Comparison of ENCODE assay signal across 8 mouse cellular contexts in the genomic region with DNA sequence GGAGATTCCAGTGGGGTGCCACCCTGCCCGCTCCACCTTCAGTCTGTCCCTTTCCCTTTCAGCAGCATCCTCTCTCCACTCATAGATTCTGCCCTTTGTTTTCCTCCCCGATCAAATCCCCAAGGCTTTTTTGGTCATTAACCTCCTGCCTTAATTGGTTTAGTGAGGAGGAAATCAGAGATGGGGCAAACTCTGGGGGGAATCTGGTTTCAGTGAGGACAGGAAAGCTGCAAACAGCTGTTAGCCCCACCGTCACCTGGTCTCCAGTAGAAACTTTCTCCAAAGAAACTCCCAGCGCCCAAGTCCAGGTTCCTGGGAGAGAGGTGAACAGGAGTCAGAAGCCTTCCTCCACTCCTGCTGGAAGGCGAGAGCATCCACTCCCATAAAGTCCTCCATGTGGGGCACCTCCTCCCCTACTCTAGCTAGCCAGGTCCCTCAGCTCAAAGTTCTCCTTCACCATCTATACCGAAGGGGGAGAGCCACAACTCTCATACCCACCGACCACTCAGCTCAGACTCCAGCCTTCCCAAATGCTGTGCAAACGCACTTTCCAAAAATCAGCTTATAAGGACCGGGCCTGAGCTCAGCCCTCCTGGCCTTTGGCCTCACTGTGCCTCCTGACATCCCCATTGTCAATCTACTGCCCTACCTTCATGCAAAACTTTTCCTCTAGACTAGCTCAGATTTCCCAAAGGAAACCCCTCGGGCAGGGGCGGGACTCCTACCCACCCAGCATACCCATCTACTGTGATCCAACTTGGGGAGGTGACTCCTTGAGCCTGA. TPM values are rescaled to one million over a fixed set of nuclear protein-coding genes. Genes with fewer than 3 reads are reported as not detected.
DNase-seq lines count a peak whose midpoint lies in the region; ATAC-seq and TF ChIP-seq lines count a peak whose summit lies in the region.
"Had no signal": no experiment of that assay in that cellular context is flagged by ENCODE, and none has a peak within 500 bp of the region (broad histone marks: within the 10 kb centered on the region; RNA-seq: fewer than 3 reads in every experiment).

No protein-coding gene starts in this region.

- no peaks in the 10 kb centered on the region for H3K9me3 ChIP-seq in lung, postnatal 0 days (ENCODE audit: low read length)
- no peaks in the 10 kb centered on the region for H3K9me3 ChIP-seq in limb, embryonic 13.5 days
- H3K9me3 ChIP-seq in stomach, embryonic 16.5 days (replicated peaks; ENCODE audit: control insufficient read depth, low read length): no peaks in the 10 kb centered on the region

- no peak overlapping the region for H3K4me3 ChIP-seq in lung, postnatal 0 days (ENCODE audit: low read depth, low read length)
- H3K4me3 ChIP-seq in embryonic fibroblast, embryonic 13.5 days (ENCODE audit: insufficient read depth, low read length): peak overlapping the region; percentile 91
- H3K4me3 ChIP-seq in limb, embryonic 13.5 days: peak overlapping the region; percentile 94
- H3K4me3 ChIP-seq in stomach, embryonic 16.5 days (replicated peaks; ENCODE audit: low read length): peak overlapping the region; percentile 67

- 25% methylated on average over 11 of the region's 11 CpGs for WGBS in lung, postnatal 0 days
- 6% methylated on average over 11 of the region's 11 CpGs for WGBS in limb, embryonic 13.5 days
- WGBS in stomach, embryonic 16.5 days: 14% methylated on average over 11 of the region's 11 CpGs

- peak overlapping the region; percentile 98 for H3K4me2 ChIP-seq in lung, postnatal 0 days (replicated peaks; ENCODE audit: low read depth, low read length)
- H3K4me2 ChIP-seq in limb, embryonic 13.5 days (replicated peaks): peak overlapping the region; percentile 94
- peak overlapping the region; percentile 79 for H3K4me2 ChIP-seq in stomach, embryonic 16.5 days (ENCODE audit: low read depth, low read length)

- H3K4me1 ChIP-seq in lung, postnatal 0 days (ENCODE audit: insufficient read depth, low read depth, low read length): peaks cover 10% of the 10 kb centered on the region; the same call in 1 of the 2 replicates
- peaks cover 8% of the 10 kb centered on the region for H3K4me1 ChIP-seq in embryonic fibroblast, embryonic 13.5 days (ENCODE audit: control insufficient read depth, insufficient read depth, low read length)
- H3K4me1 ChIP-seq in limb, embryonic 13.5 days: peaks cover 62% of the 10 kb centered on the region
- H3K4me1 ChIP-seq in stomach, embryonic 16.5 days (ENCODE audit: control insufficient read depth, insufficient read depth, low read length): peaks cover 56% of the 10 kb centered on the region

- no peaks in the 10 kb centered on the region for H3K27me3 ChIP-seq in lung, postnatal 0 days (replicated peaks; ENCODE audit: insufficient read depth, low read length)
- H3K27me3 ChIP-seq in limb, embryonic 13.5 days: no peaks in the 10 kb centered on the region
- H3K27me3 ChIP-seq in stomach, embryonic 16.5 days (ENCODE audit: control insufficient read depth, insufficient read depth, low read length): no peaks in the 10 kb centered on the region

- TF ChIP-seq EP300 in lung, postnatal 0 days (IDR thresholded peaks at IDR 0.05): no peak

- TF ChIP-seq CTCF in lung, postnatal 0 days (IDR thresholded peaks at IDR 0.05): no peak
- no peak for TF ChIP-seq CTCF in embryonic fibroblast, embryonic 13.5 days (IDR thresholded peaks at IDR 0.05; ENCODE audit: borderline replicate concordance, insufficient read depth, low read length)

- no peak overlapping the region for H3K27ac ChIP-seq in lung, postnatal 0 days (ENCODE audit: low read length)
- no peak overlapping the region for H3K27ac ChIP-seq in embryonic fibroblast, embryonic 13.5 days (ENCODE audit: insufficient read depth, low read length)
- peak overlapping the region; percentile 99 for H3K27ac ChIP-seq in limb, embryonic 13.5 days
- peak overlapping the region; percentile 87 for H3K27ac ChIP-seq in stomach, embryonic 16.5 days (ENCODE audit: low read length)

- no peak overlapping the region for H3K9ac ChIP-seq in lung, postnatal 0 days (replicated peaks; ENCODE audit: low read depth)
- peak overlapping the region; percentile 100 for H3K9ac ChIP-seq in limb, embryonic 13.5 days
- peak overlapping the region; percentile 97 for H3K9ac ChIP-seq in stomach, embryonic 16.5 days (ENCODE audit: low read length)

- H3K36me3 ChIP-seq in lung, postnatal 0 days (ENCODE audit: insufficient read depth, low read length): no peaks in the 10 kb centered on the region
- H3K36me3 ChIP-seq in limb, embryonic 13.5 days: peaks cover 11% of the 10 kb centered on the region
- no peaks in the 10 kb centered on the region for H3K36me3 ChIP-seq in stomach, embryonic 16.5 days (ENCODE audit: control insufficient read depth, insufficient read depth, low read length)

- no peak for TF ChIP-seq POLR2A in embryonic fibroblast, embryonic 13.5 days (IDR thresholded peaks at IDR 0.05; ENCODE audit: low read depth, low read length)

- DNase-seq in lung, postnatal 0 days (ENCODE audit: low spot score): no peak
- no peak for DNase-seq in lung, postnatal 25 days (ENCODE audit: low spot score)
- DNase-seq in urinary bladder, adult 2 months (ENCODE audit: low spot score): no peak
- DNase-seq: lung, postnatal 14 days had no signal

- no peak for ATAC-seq in lung, postnatal 0 days
- no peak for ATAC-seq in limb, embryonic 13.5 days (ENCODE audit: low FRiP score, low read depth)
- no peak for ATAC-seq in stomach, embryonic 16.5 days (ENCODE audit: insufficient read depth, low FRiP score)
- ATAC-seq in frontal cortex, adult (ENCODE audit: low TSS enrichment): no peak

RNA-seq across cellular contexts. Expression of a gene that starts 1.9 kb away (rescaled TPM):
- polyA plus RNA-seq in lung, postnatal 0 days (2015; fragmentation: Nextera tagmentation; extraction: Ambion mirVana): 2.6 and 3.4 TPM in 2 replicates
- polyA plus RNA-seq in embryonic fibroblast, embryonic 13.5 days (2011; ENCODE audit: insufficient read length, low read depth, missing spikeins): 25.7 and 33.6 TPM in 2 replicates
- polyA plus RNA-seq in limb, embryonic 13.5 days (2015; fragmentation: Nextera tagmentation; extraction: Ambion mirVana): 32.9 and 33.9 TPM in 2 replicates
- polyA plus RNA-seq in stomach, embryonic 16.5 days (2015; fragmentation: Nextera tagmentation; extraction: Ambion mirVana): 9.9 and 11.4 TPM in 2 replicates
- 1.7 and 1.8 TPM in 2 replicates for polyA plus RNA-seq in urinary bladder, adult 2 months (2012; rRNA removed)

RNA-seq across cellular contexts. Expression of a gene that starts 17.8 kb away (rescaled TPM):
- 61.4 and 61.8 TPM in 2 replicates for polyA plus RNA-seq in lung, postnatal 0 days (2015; fragmentation: Nextera tagmentation; extraction: Ambion mirVana)
- not detected in 2 replicates for polyA plus RNA-seq in embryonic fibroblast, embryonic 13.5 days (2011; ENCODE audit: insufficient read length, low read depth, missing spikeins)
- polyA plus RNA-seq in limb, embryonic 13.5 days (2015; fragmentation: Nextera tagmentation; extraction: Ambion mirVana): 7.7 and 9.3 TPM in 2 replicates
- polyA plus RNA-seq in stomach, embryonic 16.5 days (2015; fragmentation: Nextera tagmentation; extraction: Ambion mirVana): 144 and 197 TPM in 2 replicates
- 135 and 174 TPM in 2 replicates for polyA plus RNA-seq in urinary bladder, adult 2 months (2012; rRNA removed)

RNA-seq across cellular contexts. Expression of a gene that starts 20.5 kb away (rescaled TPM):
- 185 and 216 TPM in 2 replicates for polyA plus RNA-seq in lung, postnatal 0 days (2015; fragmentation: Nextera tagmentation; extraction: Ambion mirVana)
- polyA plus RNA-seq in embryonic fibroblast, embryonic 13.5 days (2011; ENCODE audit: insufficient read length, low read depth, missing spikeins): 401 and 426 TPM in 2 replicates
- 174 and 183 TPM in 2 replicates for polyA plus RNA-seq in limb, embryonic 13.5 days (2015; fragmentation: Nextera tagmentation; extraction: Ambion mirVana)
- 266 and 298 TPM in 2 replicates for polyA plus RNA-seq in stomach, embryonic 16.5 days (2015; fragmentation: Nextera tagmentation; extraction: Ambion mirVana)
- 171 and 182 TPM in 2 replicates for polyA plus RNA-seq in urinary bladder, adult 2 months (2012; rRNA removed)

RNA-seq across cellular contexts. Expression of a gene that starts 22.6 kb away (rescaled TPM):
- 138 and 143 TPM in 2 replicates for polyA plus RNA-seq in lung, postnatal 0 days (2015; fragmentation: Nextera tagmentation; extraction: Ambion mirVana)
- polyA plus RNA-seq in embryonic fibroblast, embryonic 13.5 days (2011; ENCODE audit: insufficient read length, low read depth, missing spikeins): 74.4 and 81.1 TPM in 2 replicates
- 147 and 154 TPM in 2 replicates for polyA plus RNA-seq in limb, embryonic 13.5 days (2015; fragmentation: Nextera tagmentation; extraction: Ambion mirVana)
- polyA plus RNA-seq in stomach, embryonic 16.5 days (2015; fragmentation: Nextera tagmentation; extraction: Ambion mirVana): 188 and 190 TPM in 2 replicates
- 124 and 134 TPM in 2 replicates for polyA plus RNA-seq in urinary bladder, adult 2 months (2012; rRNA removed)

RNA-seq across cellular contexts. Expression of a gene that starts 23.3 kb away (rescaled TPM):
- 18.4 and 22.6 TPM in 2 replicates for polyA plus RNA-seq in lung, postnatal 0 days (2015; fragmentation: Nextera tagmentation; extraction: Ambion mirVana)
- polyA plus RNA-seq in embryonic fibroblast, embryonic 13.5 days (2011; ENCODE audit: insufficient read length, low read depth, missing spikeins): 38.5 and 50.4 TPM in 2 replicates
- 46.6 and 48.2 TPM in 2 replicates for polyA plus RNA-seq in limb, embryonic 13.5 days (2015; fragmentation: Nextera tagmentation; extraction: Ambion mirVana)
- polyA plus RNA-seq in stomach, embryonic 16.5 days (2015; fragmentation: Nextera tagmentation; extraction: Ambion mirVana): 33.3 and 34.0 TPM in 2 replicates
- 36.9 and 38.6 TPM in 2 replicates for polyA plus RNA-seq in urinary bladder, adult 2 months (2012; rRNA removed)

Comparison
In these comparisons a context has a peak if more than half of its experiments do, and no peak if none do; other contexts are left out.
1. H3K27ac ChIP-seq: peak in limb, embryonic 13.5 days (single experiment) and stomach, embryonic 16.5 days (single experiment); none in lung, postnatal 0 days (single experiment) and embryonic fibroblast, embryonic 13.5 days (single experiment).
2. Peak in every context shown above with its lines, with median percentiles within 50 percentile points of each other: H3K4me2 ChIP-seq.